Mouse (Mus musculus) right cerebral cortex, postnatal 14 days (tissue): ENCODE measurements around the gene Gm27021.

ENCODE experiments used
- DNase-seq: peaks from one replicate; pipeline ENCODE4 v3.0.0; 2022

The Gm27021 gene

GRCm38 (mm10) chr8:120634329-120634839 lies 33.5 kb downstream of the Gm27021 start:
- peak; percentile 25 for DNase-seq

GRCm38 (mm10) chr8:120633665-120634271 lies 34.1 kb downstream of the Gm27021 start:
- no peak for DNase-seq

GRCm38 (mm10) chr8:120632969-120633664 lies 34.8 kb downstream of the Gm27021 start:
- DNase-seq, result no peak

GRCm38 (mm10) chr8:120631441-120632375 lies 36.2 kb downstream of the Gm27021 start:
- no peak for DNase-seq

GRCm38 (mm10) chr8:120630848-120631247 lies 37.0 kb downstream of the Gm27021 start:
- no peak for DNase-seq

GRCm38 (mm10) chr8:120630031-120630430 lies 37.8 kb downstream of the Gm27021 start:
- DNase-seq, result no peak

- no peak for DNase-seq
Measured at GRCm38 (mm10) chr8:120627298-120627697, 40.6 kb downstream of the Gm27021 start.

- no peak for DNase-seq
Measured at GRCm38 (mm10) chr8:120626461-120626860, 41.4 kb downstream of the Gm27021 start.

GRCm38 (mm10) chr8:120623608-120624007 lies 44.3 kb downstream of the Gm27021 start:
- no peak for DNase-seq

GRCm38 (mm10) chr8:120622161-120622560 lies 45.7 kb downstream of the Gm27021 start:
- no peak for DNase-seq

GRCm38 (mm10) chr8:120620441-120620840 lies 47.4 kb downstream of the Gm27021 start:
- no peak for DNase-seq

GRCm38 (mm10) chr8:120619235-120620180 lies 48.4 kb downstream of the Gm27021 start:
- DNase-seq, result no peak

GRCm38 (mm10) chr8:120618110-120618509 lies 49.8 kb downstream of the Gm27021 start:
- peak; percentile 61 for DNase-seq

GRCm38 (mm10) chr8:120616663-120617626 lies 50.9 kb downstream of the Gm27021 start:
- no peak for DNase-seq

- no peak for DNase-seq
Measured at GRCm38 (mm10) chr8:120614491-120614890, 53.4 kb downstream of the Gm27021 start.

GRCm38 (mm10) chr8:120610824-120611223 lies 57.1 kb downstream of the Gm27021 start:
- DNase-seq, result no peak

GRCm38 (mm10) chr8:120607885-120608284 lies 60.0 kb downstream of the Gm27021 start:
- DNase-seq, result peak; percentile 91

- DNase-seq, result no peak
Measured at GRCm38 (mm10) chr8:120607460-120607859, 60.4 kb downstream of the Gm27021 start.

GRCm38 (mm10) chr8:120602672-120603071 lies 65.2 kb downstream of the Gm27021 start:
- no peak for DNase-seq

GRCm38 (mm10) chr8:120599504-120599903 lies 68.4 kb downstream of the Gm27021 start:
- peak; percentile 85 for DNase-seq

GRCm38 (mm10) chr8:120598579-120598978 lies 69.3 kb downstream of the Gm27021 start:
- DNase-seq, result peak; percentile 80
